Mouse (Mus musculus) cerebellum, adult 2 months (tissue): ENCODE measurements around the gene Phf2.

Experiments used
- CTCF ChIP-seq: fragments of 200-500 bp; IDR thresholded peaks from 2 replicates; pipeline ENCODE4 v1.5.1; 2011; ENCODE audit warnings: low read depth, mild to moderate bottlenecking, control low read depth, low read length, moderate library complexity, borderline replicate concordance; ENCODE audit not compliant: insufficient read depth
- POLR2A ChIP-seq: fragments of 200-500 bp; IDR thresholded peaks from 2 replicates; pipeline ENCODE4 v1.6.1; 2011; ENCODE audit warnings: low read length, control low read depth, borderline replicate concordance; ENCODE audit not compliant: insufficient read depth

- TF ChIP-seq CTCF = no peak
- no peak for TF ChIP-seq POLR2A
Measured at GRCm38 (mm10) chr13:48843530-48843929, 27.4 kb downstream of the Phf2 start.
